Mouse (Mus musculus): ENCODE measurements around the gene Polr3g.

DNA sequence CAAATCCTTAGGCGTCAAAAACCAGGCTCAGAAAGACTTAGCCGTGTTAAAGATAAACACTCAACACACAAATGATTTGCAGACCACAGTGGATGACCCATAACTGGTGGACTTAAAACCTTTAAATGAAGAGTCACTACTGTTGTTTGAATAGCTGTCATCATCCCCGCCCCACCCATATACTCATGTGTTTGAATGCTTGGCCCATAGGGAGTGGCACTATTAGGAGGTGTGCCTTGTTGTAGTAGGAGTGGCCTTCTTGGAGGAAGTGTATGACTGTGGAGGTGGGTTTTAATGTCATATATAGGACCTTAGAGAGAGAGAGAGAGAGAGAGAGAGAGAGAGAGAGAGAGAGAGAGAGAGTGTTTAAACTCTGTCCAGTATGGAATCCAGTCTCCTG, 27.7 kb downstream of the Polr3g start:
- no peak for TF ChIP-seq POLR2A (IDR thresholded peaks at IDR 0.05; ENCODE audit: control insufficient read depth, extremely low read depth, insufficient read depth, low read length, poor library complexity)
- TF ChIP-seq CTCF (IDR thresholded peaks at IDR 0.05; ENCODE audit: borderline replicate concordance, control insufficient read depth, extremely low read depth, insufficient read depth, low read length, poor library complexity) = no peak
